Mouse (Mus musculus): ENCODE measurements at regions not wholly inside any gene's neighbourhood (a gene's known extent, or its start where the extent isn't known, plus 50 kb on each side); places are given as distances from the start of the nearest gene placed in this dataset.

DNA sequence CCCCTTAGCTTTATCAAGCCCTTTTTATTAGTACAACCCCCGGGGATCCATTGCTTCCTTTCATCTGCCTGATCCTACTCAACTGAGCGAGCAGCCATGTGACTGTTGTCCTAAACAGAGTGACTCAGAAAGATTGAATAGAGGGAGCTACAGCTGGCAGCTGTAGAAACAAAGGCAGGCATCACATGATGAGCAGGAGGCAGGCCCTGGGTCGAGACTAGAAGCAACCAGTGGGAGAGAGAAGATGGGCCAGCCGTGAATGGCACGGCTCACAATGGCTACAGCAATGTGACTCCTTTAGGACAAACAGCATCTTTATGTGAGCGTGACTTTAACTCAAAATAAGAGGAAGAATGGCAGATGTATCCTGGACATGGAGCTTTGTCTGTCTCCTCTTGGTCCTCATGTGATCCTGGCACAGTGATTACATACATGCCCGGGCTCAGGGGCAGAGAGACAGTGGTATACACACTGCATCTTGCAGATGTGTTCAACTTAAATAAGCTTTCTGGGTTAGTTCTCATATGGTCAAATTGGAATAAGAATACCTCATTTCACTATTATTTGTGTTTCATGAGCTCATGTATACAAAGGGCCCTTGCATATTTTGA lies 60.1 kb upstream of the Fam13c start:
- H3K4me1 ChIP-seq (replicated peaks) = peaks cover 11% of the 10 kb centered on the region
- H3K4me3 ChIP-seq = no peak overlapping the region
- H3K36me3 ChIP-seq = no peaks in the 10 kb centered on the region
- H3K27ac ChIP-seq = peak overlapping the region; percentile 71
- H3K9me3 ChIP-seq = no peaks in the 10 kb centered on the region
- peak; percentile 61 for DNase-seq (ENCODE audit: low spot score)
- WGBS = 26% methylated on average over 7 of the region's 7 CpGs
- no peaks in the 10 kb centered on the region for H3K27me3 ChIP-seq (ENCODE audit: insufficient read depth, poor library complexity, severe bottlenecking)

DNA sequence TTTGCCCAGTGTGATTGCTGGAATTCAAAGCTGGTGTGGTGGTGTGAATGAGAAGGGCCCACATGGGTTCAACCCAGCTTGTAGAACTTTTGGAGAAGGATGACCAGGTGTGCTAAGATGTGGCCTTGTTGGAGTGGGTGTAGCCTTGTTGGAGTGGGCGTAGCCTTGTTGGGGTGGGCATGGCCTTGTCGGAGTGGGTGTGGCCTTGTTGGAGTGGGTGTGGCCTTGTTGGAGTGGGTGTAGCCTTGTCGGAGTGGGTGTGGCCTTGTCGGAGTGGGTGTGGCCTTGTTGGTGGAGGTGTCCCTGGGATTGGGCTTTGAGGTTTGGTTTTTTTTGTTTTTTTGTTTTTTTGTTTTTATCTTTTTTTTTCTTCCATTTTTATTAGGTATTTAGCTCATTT lies 55.6 kb upstream of the Fam13c start:
- H3K27ac ChIP-seq = no peak overlapping the region
- peaks cover 14% of the 10 kb centered on the region for H3K4me1 ChIP-seq (replicated peaks)
- 99% methylated on average over 4 of the region's 4 CpGs for WGBS
- H3K9me3 ChIP-seq = peaks cover 6% of the 10 kb centered on the region; the same call in 1 of the 2 replicates
- H3K4me3 ChIP-seq = no peak overlapping the region
- no peaks in the 10 kb centered on the region for H3K27me3 ChIP-seq (ENCODE audit: insufficient read depth, poor library complexity, severe bottlenecking)
- DNase-seq (ENCODE audit: low spot score) = no peak
- no peaks in the 10 kb centered on the region for H3K36me3 ChIP-seq

GRCm38 (mm10) chr10:70387729-70388128 lies 52.6 kb upstream of the Fam13c start:
- Histone ChIP-seq H3K9me3 (peaks cover 8% of the 10 kb centered on the region; the same call in 1 of the 2 replicates), H3K4me1 (replicated peaks) (peaks cover 6% of the 10 kb centered on the region), H3K27me3 (ENCODE audit: insufficient read depth, poor library complexity, severe bottlenecking) (no peaks in the 10 kb centered on the region), H3K27ac (no peak overlapping the region), H3K4me3 (no peak overlapping the region), H3K36me3 (no peaks in the 10 kb centered on the region)
- no peak for DNase-seq (ENCODE audit: low spot score)
- WGBS = 89% methylated on average over 5 of the region's 5 CpGs
